Mouse (Mus musculus) MEL-GATA-1-ER (cell line): Measurements from ENCODE around the gene Hsf2.
A peak's percentile ranks its signal among the peaks of the same experiment; 100 is the strongest.
"Not testable (repeated sequence)": the region's sequence is repeated elsewhere in the genome, so short reads cannot be mapped to it uniquely, and the experiment has no call there.

Source experiments
- DNase-seq: peaks from one replicate; pipeline ENCODE4 v3.0.0-alpha.2; 2012; ENCODE audit warnings: low read depth; ENCODE audit errors: extremely low read depth

Hsf2 gene

GRCm38 (mm10) chr10:57531616-57532217, 45.5 kb downstream of the Hsf2 start:
- peak; percentile 20 for DNase-seq

DNA sequence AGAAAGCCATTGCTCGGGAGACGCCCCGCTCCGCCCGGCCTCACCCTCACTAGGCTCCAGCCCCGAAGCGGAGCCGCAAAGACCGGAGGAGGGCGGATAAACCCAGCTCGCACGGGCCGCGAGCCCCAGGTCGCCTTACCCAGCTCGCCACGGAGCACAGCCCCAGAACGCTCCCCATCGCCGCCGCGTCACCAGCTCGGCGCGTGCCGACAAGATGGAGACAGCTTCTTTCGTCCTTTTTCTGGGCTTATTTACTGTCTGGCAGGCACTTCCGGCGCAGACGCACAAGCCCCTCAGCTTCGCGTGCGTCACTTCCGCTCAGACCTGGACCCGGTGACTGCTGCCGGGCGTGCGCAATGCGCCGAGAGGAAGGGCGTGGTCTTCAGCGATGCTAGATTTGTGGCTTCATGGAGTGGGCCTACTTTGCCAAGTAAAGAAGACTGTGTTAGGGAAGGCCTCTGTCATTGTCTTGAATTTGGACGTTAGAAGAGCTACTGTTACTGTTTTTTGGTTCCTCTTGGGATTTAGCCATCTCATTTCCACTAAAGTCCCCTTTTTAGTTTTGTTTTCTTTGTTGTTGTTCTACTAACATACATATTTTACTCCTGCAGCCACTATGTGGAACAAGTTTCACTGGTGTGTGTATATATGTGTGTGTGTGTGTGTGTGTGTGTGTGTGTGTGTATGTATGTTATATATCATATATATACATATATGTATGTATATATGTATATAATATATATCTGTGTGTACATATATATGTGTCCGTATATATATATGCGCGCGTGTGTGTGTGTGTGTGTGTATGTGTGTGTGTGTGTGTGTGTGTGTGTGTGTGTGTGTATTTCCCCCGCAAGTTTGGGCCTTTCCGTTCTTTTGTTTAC, 46.3 kb downstream of the Hsf2 start, which contains the start of gene Serinc1:
TSS of gene Serinc1 (minus strand) at position 313 of the 884 bp plus-strand sequence.
- DNase-seq: peak; percentile 95

DNA sequence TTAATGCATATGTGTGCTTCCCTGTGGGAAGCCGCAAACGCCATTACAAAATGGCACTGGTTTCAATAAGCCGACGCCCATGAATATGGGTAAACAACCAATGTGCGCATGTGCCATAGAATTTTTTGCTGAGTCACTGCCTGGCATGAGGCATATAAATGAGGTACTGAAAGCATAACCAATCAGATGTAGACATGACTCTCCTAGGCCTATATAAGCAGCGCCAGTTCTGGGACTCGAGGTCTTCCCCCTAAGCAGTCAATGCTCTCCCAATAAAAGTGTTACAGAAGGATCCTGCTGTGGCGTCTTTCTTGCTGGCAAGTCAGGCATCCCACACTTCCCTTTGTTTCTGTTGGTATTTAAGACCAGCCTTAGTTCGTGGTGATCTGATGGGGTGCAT, 57.7 kb downstream of the Hsf2 start:
- not testable (repeated sequence) for DNase-seq

- no peak for DNase-seq
These were observed 63.4 kb downstream of the Hsf2 start for GRCm38 (mm10) chr10:57549631-57550030.

DNA sequence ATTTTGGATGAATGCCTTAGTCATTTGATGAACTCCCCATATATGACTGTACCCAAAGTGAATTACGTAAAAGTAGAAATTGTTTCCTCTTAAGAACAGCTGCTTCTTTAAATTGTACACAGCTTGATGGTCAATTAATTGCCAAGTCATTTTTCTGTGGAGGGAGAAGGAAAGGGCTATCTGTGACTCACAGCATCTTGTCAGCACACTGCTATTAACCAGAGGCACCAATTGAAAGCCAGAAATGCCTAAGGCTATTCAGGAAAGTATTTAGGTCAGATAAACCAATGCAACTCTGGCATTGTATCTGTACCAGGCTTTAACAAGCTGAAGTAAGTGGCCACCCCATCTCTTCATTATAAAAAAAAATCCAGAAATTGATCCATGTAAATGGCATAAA, 67.5 kb downstream of the Hsf2 start:
- DNase-seq: no peak

DNA sequence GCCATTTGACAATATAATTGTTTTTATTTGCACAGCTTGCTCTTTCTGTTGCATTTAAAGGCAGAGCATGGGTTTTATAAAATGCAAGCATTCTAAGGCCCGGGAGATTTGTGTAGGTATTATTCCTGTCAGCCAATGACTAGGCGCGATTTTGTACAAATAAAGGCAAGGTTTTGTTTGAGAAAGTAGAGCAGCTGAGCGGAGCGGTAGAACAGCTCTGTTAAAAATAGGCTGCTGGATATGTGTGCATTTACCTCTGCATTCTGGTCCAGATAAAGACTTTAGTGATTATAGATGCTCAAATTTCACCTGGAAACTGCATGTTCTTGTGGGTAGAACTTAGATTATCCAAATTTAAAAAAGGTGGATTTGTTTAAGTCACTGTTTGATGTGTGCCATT, 71.4 kb downstream of the Hsf2 start:
- DNase-seq: no peak
